Mouse (Mus musculus): Measurements from ENCODE around the gene Dph1.
A peak's percentile ranks its signal among the peaks of the same experiment; 100 is the strongest.

GRCm38 (mm10) chr11:75164750-75165149 lies 26.3 kb downstream of the Dph1 start:
- TF ChIP-seq CTCF (conservative IDR thresholded peaks at IDR 0.05; ENCODE audit: low read length) (peak; percentile 10; the same call in 1 of the 2 replicates), NANOG (IDR thresholded peaks at IDR 0.05; ENCODE audit: borderline replicate concordance, low read length) (no peak)

Data from E14TG2a.4 (cell line).